ENCODE assay signal across 7 mouse cellular contexts in the genomic region with DNA sequence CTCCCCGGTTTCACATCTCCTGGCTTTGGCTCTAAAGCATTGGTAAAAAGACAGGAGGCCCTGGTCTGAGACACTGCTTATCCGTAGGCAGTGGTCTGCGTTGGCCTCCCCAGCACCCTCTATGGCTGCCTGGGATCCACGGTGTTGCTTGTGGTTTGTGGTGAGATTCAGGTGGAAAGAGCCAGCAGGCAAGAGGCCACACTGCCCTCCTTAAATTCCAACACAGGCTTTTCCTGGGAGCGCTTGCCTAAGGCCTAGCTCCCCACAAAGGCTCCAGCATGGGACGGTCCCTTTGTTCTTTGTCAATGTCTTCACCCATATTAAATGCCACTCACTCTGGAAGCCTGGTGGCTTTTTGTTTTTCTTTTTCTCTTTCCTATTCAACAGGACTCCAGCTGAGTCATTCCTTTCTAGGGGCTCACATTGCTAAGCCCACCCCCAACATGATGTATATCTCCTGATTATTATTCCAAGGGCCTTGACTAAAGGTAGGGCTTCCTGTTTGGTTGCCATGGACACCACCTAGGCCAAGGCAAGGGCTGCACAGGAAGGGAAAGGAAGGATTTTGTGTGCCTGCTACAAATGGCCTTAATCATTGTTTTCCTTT.
A peak's percentile ranks its signal among the peaks of the same experiment; 100 is the strongest.
DNase-seq lines count a peak whose midpoint lies in the region; ATAC-seq lines count a peak whose summit lies in the region.

No protein-coding gene starts in this region.

- no peak for ATAC-seq in lung, embryonic 15.5 days (ENCODE audit: borderline replicate concordance, extremely low read depth, low FRiP score, low TSS enrichment)
- 0 out of 2 replicates have a peak, but pooled peaks have one; percentile 44 for ATAC-seq in embryonic facial prominence, embryonic 13.5 days (ENCODE audit: insufficient number of reproducible peaks, insufficient read depth, low FRiP score, low TSS enrichment, low read depth)
- 0 out of 2 replicates have a peak, but pooled peaks have one; percentile 31 for ATAC-seq in stomach, embryonic 16.5 days (ENCODE audit: insufficient read depth, low FRiP score)

- H3K27me3 ChIP-seq in lung, embryonic 15.5 days, result no peaks in the 10 kb centered on the region
- H3K27me3 ChIP-seq in embryonic facial prominence, embryonic 13.5 days, result no peaks in the 10 kb centered on the region
- H3K27me3 ChIP-seq in limb, embryonic 10.5 days (ENCODE audit: low read depth, poor library complexity, severe bottlenecking), result peaks cover 3% of the 10 kb centered on the region; the same call in 1 of the 2 replicates
- H3K27me3 ChIP-seq in stomach, embryonic 16.5 days (ENCODE audit: control insufficient read depth, insufficient read depth, low read length), result no peaks in the 10 kb centered on the region

- H3K36me3 ChIP-seq in lung, embryonic 15.5 days, result no peaks in the 10 kb centered on the region
- no peaks in the 10 kb centered on the region for H3K36me3 ChIP-seq in embryonic facial prominence, embryonic 13.5 days
- H3K36me3 ChIP-seq in limb, embryonic 10.5 days, result no peaks in the 10 kb centered on the region
- H3K36me3 ChIP-seq in stomach, embryonic 16.5 days (ENCODE audit: control insufficient read depth, insufficient read depth, low read length), result no peaks in the 10 kb centered on the region

- H3K4me2 ChIP-seq in lung, embryonic 15.5 days, result no peak overlapping the region
- H3K4me2 ChIP-seq in embryonic facial prominence, embryonic 13.5 days, result no peak overlapping the region
- no peak overlapping the region for H3K4me2 ChIP-seq in stomach, embryonic 16.5 days (ENCODE audit: low read depth, low read length)

- WGBS in lung, embryonic 15.5 days, result 66% methylated on average over 6 of the region's 6 CpGs
- WGBS in embryonic facial prominence, embryonic 13.5 days, result 45% methylated on average over 6 of the region's 6 CpGs
- 81% methylated on average over 6 of the region's 6 CpGs for WGBS in limb, embryonic 10.5 days
- WGBS in stomach, embryonic 16.5 days, result 64% methylated on average over 6 of the region's 6 CpGs

- H3K4me1 ChIP-seq in lung, embryonic 15.5 days, result peaks cover 29% of the 10 kb centered on the region
- peaks cover 17% of the 10 kb centered on the region for H3K4me1 ChIP-seq in embryonic facial prominence, embryonic 13.5 days
- peaks cover 27% of the 10 kb centered on the region for H3K4me1 ChIP-seq in limb, embryonic 10.5 days
- H3K4me1 ChIP-seq in stomach, embryonic 16.5 days (ENCODE audit: control insufficient read depth, insufficient read depth, low read length), result peaks cover 15% of the 10 kb centered on the region

- peak overlapping the region; percentile 82 for H3K27ac ChIP-seq in lung, embryonic 15.5 days
- peak overlapping the region; percentile 78 for H3K27ac ChIP-seq in embryonic facial prominence, embryonic 13.5 days
- H3K27ac ChIP-seq in limb, embryonic 10.5 days, result peak overlapping the region; percentile 79
- peak overlapping the region; percentile 54 for H3K27ac ChIP-seq in stomach, embryonic 16.5 days (ENCODE audit: low read length)

- H3K4me3 ChIP-seq in lung, embryonic 15.5 days, result no peak overlapping the region
- H3K4me3 ChIP-seq in embryonic facial prominence, embryonic 13.5 days, result no peak overlapping the region
- H3K4me3 ChIP-seq in limb, embryonic 10.5 days, result no peak overlapping the region
- H3K4me3 ChIP-seq in stomach, embryonic 16.5 days (replicated peaks; ENCODE audit: low read length), result no peak overlapping the region

- no peak for DNase-seq in lung, postnatal 36 days
- peak; percentile 41 for DNase-seq in limb, embryonic 10.5 days (ENCODE audit: low spot score)
- no peak for DNase-seq in urinary bladder, adult 2 months (ENCODE audit: low spot score)
- DNase-seq in retina, postnatal 1 day, result no peak

- no peak overlapping the region for H3K9ac ChIP-seq in lung, embryonic 15.5 days
- 0 out of 2 replicates have a peak overlapping the region, but pooled peaks have one; percentile 16 for H3K9ac ChIP-seq in embryonic facial prominence, embryonic 13.5 days
- no peak overlapping the region for H3K9ac ChIP-seq in stomach, embryonic 16.5 days (ENCODE audit: low read length)

- H3K9me3 ChIP-seq in lung, embryonic 15.5 days, result no peaks in the 10 kb centered on the region
- H3K9me3 ChIP-seq in embryonic facial prominence, embryonic 13.5 days, result no peaks in the 10 kb centered on the region
- H3K9me3 ChIP-seq in limb, embryonic 10.5 days (replicated peaks), result no peaks in the 10 kb centered on the region
- no peaks in the 10 kb centered on the region for H3K9me3 ChIP-seq in stomach, embryonic 16.5 days (replicated peaks; ENCODE audit: control insufficient read depth, low read length)
